Comparison of ENCODE assay signal across 15 mouse cellular contexts in the genomic region with DNA sequence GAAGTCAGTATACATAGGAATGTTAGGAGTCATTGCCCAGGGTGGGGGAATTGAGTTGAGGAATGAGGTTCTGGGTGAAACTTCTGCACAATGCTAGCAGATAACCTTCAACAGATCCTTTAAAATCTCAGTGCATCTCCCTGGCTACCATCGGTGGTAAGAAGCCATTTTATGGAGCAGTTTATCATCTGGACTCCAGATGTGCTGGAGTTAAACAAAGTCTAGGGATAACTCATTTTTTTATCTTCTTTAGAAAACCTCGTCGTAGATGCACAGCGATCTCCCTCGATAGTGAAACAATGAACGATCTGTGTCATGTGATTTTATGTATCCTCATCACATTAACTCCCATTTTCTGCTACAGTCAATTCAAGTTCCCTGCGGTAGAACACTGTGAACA. TPM values are rescaled to one million over a fixed set of nuclear protein-coding genes. Genes with fewer than 3 reads are reported as not detected.
A peak's percentile ranks its signal among the peaks of the same experiment; 100 is the strongest.
DNase-seq lines count a peak whose midpoint lies in the region; ATAC-seq and TF ChIP-seq lines count a peak whose summit lies in the region.
"Had no signal": no experiment of that assay in that cellular context is flagged by ENCODE, and none has a peak within 500 bp of the region (broad histone marks: within the 10 kb centered on the region; RNA-seq: fewer than 3 reads in every experiment).

No protein-coding gene starts in this region.

- H3K9me3 ChIP-seq in heart, postnatal 0 days (replicated peaks; ENCODE audit: control insufficient read depth, low read length) = no peaks in the 10 kb centered on the region
- no peaks in the 10 kb centered on the region for H3K9me3 ChIP-seq in embryonic facial prominence, embryonic 11.5 days (replicated peaks; ENCODE audit: control insufficient read depth, low read length)
- no peaks in the 10 kb centered on the region for H3K9me3 ChIP-seq in intestine, embryonic 16.5 days (ENCODE audit: control insufficient read depth, low read length)
- H3K9me3 ChIP-seq in neural tube, embryonic 15.5 days (replicated peaks) = no peaks in the 10 kb centered on the region
- H3K9me3 ChIP-seq: G1E had no signal

- no peaks in the 10 kb centered on the region for H3K27me3 ChIP-seq in heart, postnatal 0 days (ENCODE audit: control insufficient read depth, insufficient read depth, low read length)
- H3K27me3 ChIP-seq in embryonic facial prominence, embryonic 11.5 days (ENCODE audit: control insufficient read depth, insufficient read depth, low read length) = no peaks in the 10 kb centered on the region
- no peaks in the 10 kb centered on the region for H3K27me3 ChIP-seq in intestine, embryonic 16.5 days (replicated peaks; ENCODE audit: control insufficient read depth, insufficient read depth, low read length)
- no peaks in the 10 kb centered on the region for H3K27me3 ChIP-seq in neural tube, embryonic 15.5 days (replicated peaks)

- TF ChIP-seq EP300 in heart, postnatal 0 days (IDR thresholded peaks at IDR 0.05; ENCODE audit: low read depth) = no peak

- WGBS in heart, postnatal 0 days = 78% methylated on average over 7 of the region's 7 CpGs
- 55% methylated on average over 7 of the region's 7 CpGs for WGBS in embryonic facial prominence, embryonic 11.5 days
- WGBS in intestine, embryonic 16.5 days = 40% methylated on average over 7 of the region's 7 CpGs
- 47% methylated on average over 7 of the region's 7 CpGs for WGBS in neural tube, embryonic 15.5 days

- no peak overlapping the region for H3K9ac ChIP-seq in heart, postnatal 0 days (replicated peaks; ENCODE audit: low read depth, low read length)
- H3K9ac ChIP-seq in embryonic facial prominence, embryonic 11.5 days (replicated peaks; ENCODE audit: low read length) = no peak overlapping the region
- H3K9ac ChIP-seq in intestine, embryonic 16.5 days (ENCODE audit: low read depth, low read length) = no peak overlapping the region
- no peak overlapping the region for H3K9ac ChIP-seq in neural tube, embryonic 15.5 days (replicated peaks)

- no peak overlapping the region for H3K4me3 ChIP-seq in heart, postnatal 0 days (ENCODE audit: low read depth, low read length)
- no peak overlapping the region for H3K4me3 ChIP-seq in embryonic facial prominence, embryonic 11.5 days (ENCODE audit: low read depth, low read length)
- H3K4me3 ChIP-seq in intestine, embryonic 16.5 days (ENCODE audit: low read length) = no peak overlapping the region
- no peak overlapping the region for H3K4me3 ChIP-seq in neural tube, embryonic 15.5 days (replicated peaks)
- H3K4me3 ChIP-seq: erythroblast, embryonic 14.5 days had no signal

- DNase-seq in heart, postnatal 0 days (ENCODE audit: low spot score) = no peak
- DNase-seq in heart, postnatal 14 days = no peak
- peak; percentile 49 for DNase-seq in embryonic facial prominence, embryonic 11.5 days (ENCODE audit: low spot score)
- DNase-seq in cerebellum, adult 11-12 months = no peak
- no peak for DNase-seq in gastrocnemius, postnatal 25 days
- DNase-seq in left cerebral cortex, adult 11 months (ENCODE audit: low spot score) = no peak
- DNase-seq: cerebellum, postnatal 10 days; kidney, postnatal 36 days; layer of hippocampus, postnatal 36 days; thymus, adult 18-20 months had no signal

- H3K4me2 ChIP-seq in heart, postnatal 0 days (ENCODE audit: low read depth, low read length) = no peak overlapping the region
- H3K4me2 ChIP-seq in embryonic facial prominence, embryonic 11.5 days (ENCODE audit: low read depth, low read length) = no peak overlapping the region
- H3K4me2 ChIP-seq in intestine, embryonic 16.5 days (ENCODE audit: low read depth, low read length) = no peak overlapping the region
- H3K4me2 ChIP-seq in neural tube, embryonic 15.5 days = no peak overlapping the region; the same call in 1 of the 2 replicates

- H3K36me3 ChIP-seq in heart, postnatal 0 days (replicated peaks; ENCODE audit: control insufficient read depth, insufficient read depth, low read length) = no peaks in the 10 kb centered on the region
- no peaks in the 10 kb centered on the region for H3K36me3 ChIP-seq in embryonic facial prominence, embryonic 11.5 days (replicated peaks; ENCODE audit: control insufficient read depth, insufficient read depth, low read depth, low read length)
- no peaks in the 10 kb centered on the region for H3K36me3 ChIP-seq in intestine, embryonic 16.5 days (ENCODE audit: control insufficient read depth, insufficient read depth, low read length)
- no peaks in the 10 kb centered on the region for H3K36me3 ChIP-seq in neural tube, embryonic 15.5 days
- H3K36me3 ChIP-seq: G1E had no signal

- no peak for ATAC-seq in heart, postnatal 0 days (ENCODE audit: insufficient read depth, low read depth)
- no peak for ATAC-seq in embryonic facial prominence, embryonic 11.5 days (replicated peaks; ENCODE audit: insufficient number of reproducible peaks, low FRiP score, low TSS enrichment, low read depth)
- ATAC-seq in intestine, embryonic 16.5 days = no peak
- no peak for ATAC-seq in neural tube, embryonic 15.5 days (ENCODE audit: low FRiP score)
- ATAC-seq: inflammation-experienced regulatory T-cells, adult 6 months had no signal

- no peaks in the 10 kb centered on the region for H3K4me1 ChIP-seq in heart, postnatal 0 days (ENCODE audit: control insufficient read depth, insufficient read depth)
- no peaks in the 10 kb centered on the region for H3K4me1 ChIP-seq in embryonic facial prominence, embryonic 11.5 days (ENCODE audit: control insufficient read depth, insufficient read depth, low read length)
- no peaks in the 10 kb centered on the region; the same call in 1 of the 2 replicates for H3K4me1 ChIP-seq in intestine, embryonic 16.5 days (ENCODE audit: control insufficient read depth, insufficient read depth, low read length)
- 0 out of 2 replicates have a peak, but pooled peaks cover 2% of the 10 kb centered on the region for H3K4me1 ChIP-seq in neural tube, embryonic 15.5 days

- intact Hi-C loops in heart, postnatal 14 days (cut with DNase I) = no loop called here

- no peak for TF ChIP-seq CTCF in heart, postnatal 0 days (IDR thresholded peaks at IDR 0.05; ENCODE audit: low read depth)

- peak overlapping the region; percentile 15; the same call in 1 of the 2 replicates for H3K27ac ChIP-seq in heart, postnatal 0 days (ENCODE audit: low read depth)
- no peak overlapping the region for H3K27ac ChIP-seq in embryonic facial prominence, embryonic 11.5 days (replicated peaks; ENCODE audit: low read depth, low read length)
- peak overlapping the region; percentile 26; the same call in 1 of the 2 replicates for H3K27ac ChIP-seq in intestine, embryonic 16.5 days (ENCODE audit: low read length)
- 0 out of 2 replicates have a peak overlapping the region, but pooled peaks have one; percentile 35 for H3K27ac ChIP-seq in neural tube, embryonic 15.5 days (replicated peaks)

RNA-seq across cellular contexts. Expression of a gene that starts 16.9 kb away (rescaled TPM):
- total RNA-seq in heart, postnatal 0 days (2014; rRNA removed; ENCODE audit: low replicate concordance) = 8.2 and 26.3 TPM in 2 replicates
- 21.2 TPM in 2 replicates for polyA plus RNA-seq in heart, postnatal 0 days (2015; fragmentation: Nextera tagmentation; extraction: Ambion mirVana)
- total RNA-seq in heart, postnatal 14 days (2021) = 1 to 10 TPM; 8.9 to 9.3 TPM
- 7.3 and 8.4 TPM in 2 replicates for polyA plus RNA-seq in embryonic facial prominence, embryonic 11.5 days (2014; fragmentation: Nextera tagmentation; extraction: Ambion mirVana)
- 11.6 and 13.3 TPM in 2 replicates for polyA plus RNA-seq in intestine, embryonic 16.5 days (2015; fragmentation: Nextera tagmentation; extraction: Ambion mirVana)
- 24.3 and 24.5 TPM in 2 replicates for polyA plus RNA-seq in neural tube, embryonic 15.5 days (2015; fragmentation: Nextera tagmentation; extraction: Ambion mirVana)
- 1 to 10 TPM; 3.9 to 5.4 TPM for total RNA-seq in gastrocnemius, postnatal 25 days (2021)
- polyA plus RNA-seq: erythroblast, embryonic 14.5 days; G1E had no signal

RNA-seq across cellular contexts. Expression of a gene that starts 48.0 kb away (rescaled TPM):
- 36.8 and 39.7 TPM in 2 replicates for total RNA-seq in heart, postnatal 0 days (2014; rRNA removed; ENCODE audit: low replicate concordance)
- polyA plus RNA-seq in heart, postnatal 0 days (2015; fragmentation: Nextera tagmentation; extraction: Ambion mirVana) = 11.7 and 12.4 TPM in 2 replicates
- total RNA-seq in heart, postnatal 14 days (2021) = 10 to 100 TPM; 22.9 to 23.8 TPM
- 53.9 and 58.7 TPM in 2 replicates for polyA plus RNA-seq in embryonic facial prominence, embryonic 11.5 days (2014; fragmentation: Nextera tagmentation; extraction: Ambion mirVana)
- polyA plus RNA-seq in intestine, embryonic 16.5 days (2015; fragmentation: Nextera tagmentation; extraction: Ambion mirVana) = 21.1 and 21.9 TPM in 2 replicates
- 9.4 and 14.5 TPM in 2 replicates for polyA plus RNA-seq in neural tube, embryonic 15.5 days (2015; fragmentation: Nextera tagmentation; extraction: Ambion mirVana)
- total RNA-seq in gastrocnemius, postnatal 25 days (2021) = 1 to 10 TPM; 8.4 to 8.5 TPM
- polyA plus RNA-seq: G1E had no signal
